Mouse (Mus musculus): ENCODE measurements around the gene Fyb2. TPM values are rescaled to one million over a fixed set of nuclear protein-coding genes. Genes with fewer than 3 reads are reported as not detected.
A peak's percentile ranks its signal among the peaks of the same experiment; 100 is the strongest.

Gene Fyb2
- polyA plus RNA-seq, 1 experiment from 2014 or later = not detected

DNA sequence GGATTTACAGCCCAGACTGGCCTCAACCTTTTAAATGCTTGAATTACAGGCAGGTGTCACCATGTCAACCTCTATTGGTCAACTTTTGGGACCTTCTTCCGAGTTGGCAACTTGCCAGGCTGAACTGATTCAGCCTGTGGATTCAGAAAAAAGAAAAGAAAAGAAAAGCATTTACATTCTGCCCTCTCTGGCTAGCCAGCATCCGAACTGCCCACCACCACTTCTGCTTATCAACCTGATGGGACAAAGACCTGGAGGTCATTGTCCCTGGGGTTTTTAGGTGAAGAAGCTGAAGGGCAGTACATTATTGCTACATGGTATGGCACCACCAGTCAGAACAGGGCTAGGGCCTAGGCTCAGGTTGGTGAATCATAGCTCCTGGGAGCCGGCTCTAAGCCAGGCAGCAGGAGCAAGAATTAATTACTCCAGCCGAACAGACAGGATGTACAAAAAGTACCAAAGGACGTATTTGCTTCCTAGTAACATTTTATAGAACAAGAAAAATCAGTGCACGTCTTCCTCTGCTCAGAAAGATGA lies 1.5 kb downstream of the Fyb2 start:
- 70% methylated on average over 6 of the region's 6 CpGs for WGBS
- Histone ChIP-seq H3K9ac (ENCODE audit: low read length) (no peak overlapping the region), H3K27ac (replicated peaks in 1 of 2; ENCODE audit: control insufficient read depth in 1 of 2, insufficient read depth in 1 of 2, low read depth in 2 of 2, low read length in 2 of 2) (no peak overlapping the region), H3K4me2 (ENCODE audit: low read length) (no peak overlapping the region), H3K4me1 (ENCODE audit: control insufficient read depth in 2 of 2, insufficient read depth in 2 of 2, low read length in 2 of 2) (no peaks in the 10 kb centered on the region), H3K36me3 (ENCODE audit: control insufficient read depth, insufficient read depth, low read length) (no peaks in the 10 kb centered on the region), H3K4me3 (ENCODE audit: control insufficient read depth in 1 of 2, insufficient read depth in 1 of 2, low read depth in 1 of 2, low read length in 2 of 2) (no peak overlapping the region), H3K9me3 (ENCODE audit: control insufficient read depth, low read length) (no peaks in the 10 kb centered on the region), H3K27me3 (ENCODE audit: control insufficient read depth, insufficient read depth, low read length) (no peaks in the 10 kb centered on the region)
- ATAC-seq (ENCODE audit: insufficient number of reproducible peaks, insufficient read depth, low FRiP score, low read depth) = no peak

GRCm38 (mm10) chr4:104918017-104918416 lies 4.8 kb downstream of the Fyb2 start:
- WGBS = 84% methylated on average over 6 of the region's 6 CpGs

DNA sequence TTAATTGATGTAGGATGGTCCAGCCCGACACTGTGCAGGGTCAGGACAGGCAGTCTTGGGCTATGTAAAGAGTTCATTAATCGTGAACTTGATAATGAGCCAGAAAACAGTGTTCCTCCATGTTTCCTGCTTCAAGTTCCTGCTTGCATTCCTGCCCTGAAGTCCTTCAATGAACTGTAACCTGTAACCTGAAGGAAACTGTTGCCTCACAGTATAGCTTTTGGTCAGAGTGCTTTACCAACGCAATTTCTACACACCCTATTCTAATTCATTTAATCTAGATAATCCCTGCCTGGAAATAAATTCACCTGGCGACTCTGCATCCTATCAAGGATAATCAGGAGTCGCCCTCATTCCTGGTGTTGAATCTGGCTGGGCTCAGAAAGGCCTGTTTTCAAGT lies 12.1 kb downstream of the Fyb2 start:
- Histone ChIP-seq H3K9ac (ENCODE audit: low read length) (no peak overlapping the region), H3K9me3 (ENCODE audit: control insufficient read depth, low read length) (no peaks in the 10 kb centered on the region), H3K4me1 (ENCODE audit: control insufficient read depth in 2 of 2, insufficient read depth in 2 of 2, low read length in 2 of 2) (no peaks in the 10 kb centered on the region), H3K27ac (replicated peaks in 1 of 2; ENCODE audit: control insufficient read depth in 1 of 2, insufficient read depth in 1 of 2, low read depth in 2 of 2, low read length in 2 of 2) (no peak overlapping the region), H3K27me3 (ENCODE audit: control insufficient read depth, insufficient read depth, low read length) (no peaks in the 10 kb centered on the region), H3K36me3 (ENCODE audit: control insufficient read depth, insufficient read depth, low read length) (no peaks in the 10 kb centered on the region), H3K4me3 (ENCODE audit: control insufficient read depth in 1 of 2, insufficient read depth in 1 of 2, low read depth in 1 of 2, low read length in 2 of 2) (no peak overlapping the region), H3K4me2 (ENCODE audit: low read length) (no peak overlapping the region)
- no peak for ATAC-seq (ENCODE audit: insufficient number of reproducible peaks, insufficient read depth, low FRiP score, low read depth)
- WGBS = 78% methylated on average over 5 of the region's 5 CpGs

More at GRCm38 (mm10) chr4:104918017-104918416, 4.8 kb downstream of the Fyb2 start:
- no peak for ATAC-seq (ENCODE audit: insufficient number of reproducible peaks, insufficient read depth, low FRiP score, low read depth)
- Histone ChIP-seq H3K9ac (ENCODE audit: low read length) (no peak overlapping the region), H3K4me3 (ENCODE audit: control insufficient read depth in 1 of 2, insufficient read depth in 1 of 2, low read depth in 1 of 2, low read length in 2 of 2) (no peak overlapping the region), H3K9me3 (ENCODE audit: control insufficient read depth, low read length) (no peaks in the 10 kb centered on the region), H3K36me3 (ENCODE audit: control insufficient read depth, insufficient read depth, low read length) (no peaks in the 10 kb centered on the region), H3K27ac (replicated peaks in 1 of 2; ENCODE audit: control insufficient read depth in 1 of 2, insufficient read depth in 1 of 2, low read depth in 2 of 2, low read length in 2 of 2) (no peak overlapping the region), H3K4me2 (ENCODE audit: low read length) (no peak overlapping the region), H3K4me1 (ENCODE audit: control insufficient read depth in 2 of 2, insufficient read depth in 2 of 2, low read length in 2 of 2) (no peaks in the 10 kb centered on the region), H3K27me3 (ENCODE audit: control insufficient read depth, insufficient read depth, low read length) (no peaks in the 10 kb centered on the region)

GRCm38 (mm10) chr4:104929165-104929564 lies 15.9 kb downstream of the Fyb2 start:
- Histone ChIP-seq H3K9me3 (ENCODE audit: control insufficient read depth, low read length) (no peaks in the 10 kb centered on the region), H3K27ac (replicated peaks in 1 of 2; ENCODE audit: control insufficient read depth in 1 of 2, insufficient read depth in 1 of 2, low read depth in 2 of 2, low read length in 2 of 2) (no peak overlapping the region), H3K9ac (ENCODE audit: low read length) (no peak overlapping the region), H3K27me3 (ENCODE audit: control insufficient read depth, insufficient read depth, low read length) (no peaks in the 10 kb centered on the region), H3K36me3 (ENCODE audit: control insufficient read depth, insufficient read depth, low read length) (no peaks in the 10 kb centered on the region), H3K4me1 (ENCODE audit: control insufficient read depth in 2 of 2, insufficient read depth in 2 of 2, low read length in 2 of 2) (no peaks in the 10 kb centered on the region), H3K4me3 (ENCODE audit: control insufficient read depth in 1 of 2, insufficient read depth in 1 of 2, low read depth in 1 of 2, low read length in 2 of 2) (no peak overlapping the region), H3K4me2 (ENCODE audit: low read length) (no peak overlapping the region)
- 76% methylated on average over 7 of the region's 7 CpGs for WGBS
- no peak for ATAC-seq (ENCODE audit: insufficient number of reproducible peaks, insufficient read depth, low FRiP score, low read depth)

GRCm38 (mm10) chr4:104933620-104934019 lies 20.4 kb downstream of the Fyb2 start:
- Histone ChIP-seq H3K27ac (replicated peaks in 1 of 2; ENCODE audit: control insufficient read depth in 1 of 2, insufficient read depth in 1 of 2, low read depth in 2 of 2, low read length in 2 of 2) (no peak overlapping the region), H3K9me3 (ENCODE audit: control insufficient read depth, low read length) (no peaks in the 10 kb centered on the region), H3K4me2 (ENCODE audit: low read length) (no peak overlapping the region), H3K27me3 (ENCODE audit: control insufficient read depth, insufficient read depth, low read length) (no peaks in the 10 kb centered on the region), H3K4me3 (ENCODE audit: control insufficient read depth in 1 of 2, insufficient read depth in 1 of 2, low read depth in 1 of 2, low read length in 2 of 2) (no peak overlapping the region), H3K36me3 (ENCODE audit: control insufficient read depth, insufficient read depth, low read length) (no peaks in the 10 kb centered on the region), H3K9ac (ENCODE audit: low read length) (no peak overlapping the region), H3K4me1 (ENCODE audit: control insufficient read depth in 2 of 2, insufficient read depth in 2 of 2, low read length in 2 of 2) (peaks cover 11 to 16% of the 10 kb centered on the region in 2 experiments)
- no peak for ATAC-seq (ENCODE audit: insufficient number of reproducible peaks, insufficient read depth, low FRiP score, low read depth)

- H3K4me1 ChIP-seq (ENCODE audit: control insufficient read depth in 2 of 2, insufficient read depth in 2 of 2, low read length in 2 of 2) = peaks cover 14 to 16% of the 10 kb centered on the region in 2 experiments
- H3K9me3 ChIP-seq (ENCODE audit: control insufficient read depth, low read length) = no peaks in the 10 kb centered on the region
- ATAC-seq (ENCODE audit: insufficient number of reproducible peaks, insufficient read depth, low FRiP score, low read depth) = no peak
- peak overlapping the region in 1 of 2 experiments; percentile 8; a peak in 1 of 4 replicates for H3K27ac ChIP-seq (replicated peaks in 1 of 2; ENCODE audit: control insufficient read depth in 1 of 2, insufficient read depth in 1 of 2, low read depth in 2 of 2, low read length in 2 of 2)
- 46% methylated on average over 3 of the region's 3 CpGs for WGBS
- no peaks in the 10 kb centered on the region for H3K27me3 ChIP-seq (ENCODE audit: control insufficient read depth, insufficient read depth, low read length)
- no peaks in the 10 kb centered on the region for H3K36me3 ChIP-seq (ENCODE audit: control insufficient read depth, insufficient read depth, low read length)
- H3K4me3 ChIP-seq (ENCODE audit: control insufficient read depth in 1 of 2, insufficient read depth in 1 of 2, low read depth in 1 of 2, low read length in 2 of 2) = no peak overlapping the region
- H3K4me2 ChIP-seq (ENCODE audit: low read length) = no peak overlapping the region
- no peak overlapping the region for H3K9ac ChIP-seq (ENCODE audit: low read length)
Observed at GRCm38 (mm10) chr4:104934997-104935396, 21.7 kb downstream of the Fyb2 start.

DNA sequence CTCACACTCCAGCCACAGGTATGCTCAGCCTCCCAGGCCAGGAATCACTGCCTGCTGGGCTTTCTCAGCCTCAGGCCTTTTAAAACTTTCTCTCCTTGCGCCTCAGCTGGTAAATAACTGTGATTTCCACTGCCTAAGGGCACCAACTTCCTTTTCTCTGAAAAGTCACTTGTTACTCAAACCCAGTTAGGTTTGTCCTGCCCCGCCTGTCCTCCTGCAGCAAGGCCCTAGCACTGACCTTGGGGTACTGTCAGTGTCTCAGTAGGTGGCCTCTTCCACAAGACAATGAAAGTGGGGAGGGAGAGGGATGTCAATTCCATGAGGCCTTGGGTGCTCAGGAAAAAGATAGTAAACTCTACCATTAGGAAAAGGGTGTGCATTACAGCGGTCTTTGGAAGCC lies 22.2 kb downstream of the Fyb2 start:
- no peak for ATAC-seq (ENCODE audit: insufficient number of reproducible peaks, insufficient read depth, low FRiP score, low read depth)
- H3K27ac ChIP-seq (replicated peaks in 1 of 2; ENCODE audit: control insufficient read depth in 1 of 2, insufficient read depth in 1 of 2, low read depth in 2 of 2, low read length in 2 of 2) = peak overlapping the region in 1 of 2 experiments; percentile 8; a peak in 1 of 4 replicates
- no peaks in the 10 kb centered on the region for H3K9me3 ChIP-seq (ENCODE audit: control insufficient read depth, low read length)
- no peak overlapping the region for H3K4me2 ChIP-seq (ENCODE audit: low read length)
- 79% methylated on average over 3 of the region's 3 CpGs for WGBS
- H3K36me3 ChIP-seq (ENCODE audit: control insufficient read depth, insufficient read depth, low read length) = no peaks in the 10 kb centered on the region
- H3K4me3 ChIP-seq (ENCODE audit: control insufficient read depth in 1 of 2, insufficient read depth in 1 of 2, low read depth in 1 of 2, low read length in 2 of 2) = no peak overlapping the region
- no peaks in the 10 kb centered on the region for H3K27me3 ChIP-seq (ENCODE audit: control insufficient read depth, insufficient read depth, low read length)
- peaks cover 14 to 16% of the 10 kb centered on the region in 2 experiments for H3K4me1 ChIP-seq (ENCODE audit: control insufficient read depth in 2 of 2, insufficient read depth in 2 of 2, low read length in 2 of 2)
- H3K9ac ChIP-seq (ENCODE audit: low read length) = no peak overlapping the region

DNA sequence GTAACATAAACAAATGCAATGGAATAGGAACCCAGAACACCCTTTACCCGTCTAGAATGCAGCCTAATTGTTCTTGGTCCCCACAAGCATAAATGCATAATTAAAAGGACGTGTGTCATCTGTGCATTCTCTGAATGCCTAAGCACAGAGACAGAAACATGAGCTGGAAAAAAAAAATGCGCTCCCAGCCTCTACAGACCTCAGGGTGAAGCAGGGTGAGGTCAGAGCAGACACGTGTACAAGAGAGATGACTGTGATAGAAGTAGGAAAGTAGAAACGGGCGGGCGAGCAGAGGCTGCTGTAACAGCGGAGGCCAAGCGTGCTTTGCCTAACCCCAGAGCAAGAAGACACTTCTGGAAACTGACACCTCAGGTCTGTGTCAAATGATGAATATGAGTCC lies 22.8 kb downstream of the Fyb2 start:
- Histone ChIP-seq H3K9me3 (ENCODE audit: control insufficient read depth, low read length) (no peaks in the 10 kb centered on the region), H3K27me3 (ENCODE audit: control insufficient read depth, insufficient read depth, low read length) (no peaks in the 10 kb centered on the region), H3K4me3 (ENCODE audit: control insufficient read depth in 1 of 2, insufficient read depth in 1 of 2, low read depth in 1 of 2, low read length in 2 of 2) (no peak overlapping the region), H3K27ac (replicated peaks in 1 of 2; ENCODE audit: control insufficient read depth in 1 of 2, insufficient read depth in 1 of 2, low read depth in 2 of 2, low read length in 2 of 2) (no peak overlapping the region), H3K9ac (ENCODE audit: low read length) (no peak overlapping the region), H3K36me3 (ENCODE audit: control insufficient read depth, insufficient read depth, low read length) (no peaks in the 10 kb centered on the region), H3K4me2 (ENCODE audit: low read length) (no peak overlapping the region), H3K4me1 (ENCODE audit: control insufficient read depth in 2 of 2, insufficient read depth in 2 of 2, low read length in 2 of 2) (peaks cover 16% of the 10 kb centered on the region in 2 experiments)
- no peak for ATAC-seq (ENCODE audit: insufficient number of reproducible peaks, insufficient read depth, low FRiP score, low read depth)
- 29% methylated on average over 9 of the region's 9 CpGs for WGBS

Measured in heart, embryonic 14.5 days (tissue).